Mouse (Mus musculus): ENCODE data around the gene Rerg. TPM values are rescaled to one million over a fixed set of nuclear protein-coding genes. Genes with fewer than 3 reads are reported as not detected.

Rerg gene
- total RNA-seq, 1 experiment from 2014 or later: not detected

DNA sequence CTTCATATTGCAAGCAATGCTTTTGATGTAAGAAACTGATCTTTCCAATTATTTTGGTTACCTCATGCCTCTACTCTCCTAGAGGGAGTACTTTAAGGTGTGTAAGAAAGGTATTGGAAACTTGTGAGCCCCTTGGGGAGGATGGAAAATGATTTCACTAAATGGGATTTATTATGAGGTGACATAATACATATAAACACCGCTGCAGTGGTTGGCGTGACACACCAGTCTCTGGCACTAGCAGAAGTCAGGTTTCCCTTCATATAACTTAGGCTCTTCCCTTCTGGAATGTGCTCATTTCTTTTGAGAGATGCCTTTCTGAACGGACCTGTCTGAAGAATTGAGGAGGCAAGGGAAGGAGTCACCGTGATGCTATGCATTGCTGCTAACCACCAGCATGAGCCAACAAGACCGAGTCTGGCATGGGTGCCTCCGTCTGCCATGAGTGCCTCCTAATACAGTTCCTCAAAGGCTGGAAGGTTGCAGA lies 139.6 kb downstream of the Rerg start:
- ATAC-seq (replicated peaks; ENCODE audit: low read depth, poor library complexity, severe bottlenecking): no peak

DNA sequence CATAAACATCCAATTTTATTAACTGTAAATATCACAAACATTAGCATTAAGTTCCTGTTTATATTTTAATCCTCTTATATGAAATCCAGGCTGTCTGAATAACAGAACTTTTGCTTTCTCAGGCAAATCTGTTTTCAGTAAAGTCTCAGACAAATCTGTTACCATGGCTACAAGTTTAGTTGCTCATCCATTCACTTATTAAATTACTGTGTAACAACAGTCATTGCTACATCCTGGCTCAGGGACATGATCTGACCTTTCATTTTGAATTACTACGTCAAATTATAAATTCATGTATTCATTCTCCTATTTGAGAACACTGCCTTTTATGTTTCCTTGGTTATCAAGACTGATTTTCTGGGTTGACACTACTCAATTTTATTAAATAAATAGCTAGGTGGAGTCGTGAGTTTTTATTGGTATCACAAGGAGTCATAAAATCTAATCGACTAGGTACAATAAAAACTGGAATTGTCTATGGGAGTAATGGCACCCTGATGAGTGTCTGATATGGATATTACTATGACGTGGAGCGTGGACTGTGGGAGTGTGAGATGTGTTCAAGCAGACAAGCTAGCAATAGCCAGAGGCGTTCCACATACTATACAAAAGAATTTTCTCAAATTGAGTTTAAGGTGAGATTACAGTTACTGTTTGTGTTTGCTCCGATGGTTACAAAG lies 140.2 kb downstream of the Rerg start:
- ATAC-seq (replicated peaks; ENCODE audit: low read depth, poor library complexity, severe bottlenecking): no peak

DNA sequence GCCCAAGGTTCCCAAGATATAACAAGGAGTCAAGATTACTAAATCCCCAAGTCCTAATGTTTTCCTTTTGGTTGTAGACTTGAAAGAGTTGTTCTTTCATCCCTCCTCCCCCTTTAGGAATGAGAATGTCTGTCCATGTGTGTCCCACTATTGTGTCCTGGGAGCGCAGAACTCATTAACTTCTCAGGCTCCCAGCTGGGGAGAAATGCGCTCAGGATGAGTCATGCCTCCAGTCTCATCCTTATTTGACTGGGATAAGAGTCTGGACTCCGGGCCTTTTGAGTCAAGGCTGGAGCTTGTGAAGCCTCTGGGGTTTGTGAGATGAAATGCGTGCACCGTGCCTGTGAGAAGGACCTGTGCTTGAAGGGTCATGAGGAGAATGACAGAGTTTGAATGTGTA lies 144.8 kb downstream of the Rerg start:
- ATAC-seq (replicated peaks; ENCODE audit: low read depth, poor library complexity, severe bottlenecking): no peak

DNA sequence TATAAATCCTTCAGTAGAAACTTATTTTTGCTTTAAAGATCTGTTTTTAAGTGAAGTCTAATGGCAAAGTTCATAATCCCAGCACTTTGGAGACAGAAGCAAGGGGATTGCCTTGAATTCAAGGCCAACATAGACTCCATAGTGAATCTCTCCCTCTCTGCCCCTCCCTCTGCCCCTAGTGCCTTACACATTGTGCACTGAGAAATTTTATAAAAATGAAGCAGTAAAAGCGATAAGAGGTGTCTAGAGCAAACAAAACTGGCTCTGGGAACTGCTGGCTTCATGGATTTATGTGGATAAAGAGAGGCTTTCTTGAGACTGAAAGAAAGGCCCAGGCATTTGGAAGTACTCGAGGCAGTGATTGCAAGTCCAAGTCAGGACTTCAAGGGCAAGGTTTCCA lies 145.8 kb downstream of the Rerg start:
- ATAC-seq (replicated peaks; ENCODE audit: low read depth, poor library complexity, severe bottlenecking): no peak

DNA sequence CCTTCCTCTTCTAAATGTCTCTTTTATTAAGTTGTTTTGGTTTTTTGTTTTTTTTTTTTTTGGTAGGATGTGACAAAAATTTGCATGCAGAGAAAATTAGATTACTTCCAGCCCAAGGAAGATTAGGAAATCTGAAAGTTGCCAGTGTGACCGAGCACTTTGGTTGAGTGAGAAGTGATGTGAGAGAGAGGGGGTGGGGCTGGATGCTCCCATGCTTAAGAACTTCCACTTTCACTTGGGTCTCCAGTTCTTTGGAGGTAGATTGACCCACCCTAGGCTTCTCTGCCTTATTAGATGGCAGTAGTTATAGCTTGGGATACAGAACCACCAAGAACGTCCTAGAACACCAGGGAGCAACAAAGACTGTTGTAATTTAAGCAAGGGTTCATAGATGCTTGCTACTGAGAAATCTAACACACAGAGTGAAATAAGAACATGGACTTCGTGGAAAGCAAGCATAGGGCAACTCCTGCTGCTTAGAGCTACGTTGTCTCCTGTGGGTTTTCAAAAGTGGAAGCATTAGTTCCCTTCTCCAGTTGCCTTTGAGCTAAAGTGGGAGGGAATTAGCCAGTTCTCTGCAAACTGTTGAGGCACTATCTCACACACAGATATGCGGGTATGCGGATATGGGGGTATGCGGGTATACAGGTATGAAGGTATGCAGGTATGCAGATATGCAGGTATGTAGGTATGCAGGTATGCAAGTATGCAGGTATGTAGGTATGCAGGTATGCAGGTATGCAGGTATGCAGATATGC lies 152.9 kb downstream of the Rerg start:
- ATAC-seq (replicated peaks; ENCODE audit: low read depth, poor library complexity, severe bottlenecking): peak; percentile 32; the same call in 1 of the 2 replicates

DNA sequence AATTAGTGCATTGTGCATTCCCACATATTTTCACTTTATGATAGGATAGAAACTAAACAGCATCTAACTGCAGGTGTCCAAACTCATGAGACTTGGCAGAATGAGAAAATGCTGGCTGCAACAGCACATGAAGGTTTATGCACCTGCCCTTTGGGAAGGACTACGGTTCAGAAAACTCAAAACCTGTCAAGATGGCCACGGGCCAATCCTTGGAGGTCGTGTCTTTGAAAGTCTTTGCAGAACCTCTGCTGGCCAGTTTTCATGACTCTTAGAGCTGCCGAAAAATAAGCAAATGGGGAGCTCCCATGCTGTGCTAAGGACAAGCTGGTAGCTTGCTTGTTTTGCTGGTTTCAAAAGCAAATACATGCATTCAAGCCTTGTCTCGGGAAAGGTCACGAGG lies 156.0 kb downstream of the Rerg start:
- no peak for ATAC-seq (replicated peaks; ENCODE audit: low read depth, poor library complexity, severe bottlenecking)

DNA sequence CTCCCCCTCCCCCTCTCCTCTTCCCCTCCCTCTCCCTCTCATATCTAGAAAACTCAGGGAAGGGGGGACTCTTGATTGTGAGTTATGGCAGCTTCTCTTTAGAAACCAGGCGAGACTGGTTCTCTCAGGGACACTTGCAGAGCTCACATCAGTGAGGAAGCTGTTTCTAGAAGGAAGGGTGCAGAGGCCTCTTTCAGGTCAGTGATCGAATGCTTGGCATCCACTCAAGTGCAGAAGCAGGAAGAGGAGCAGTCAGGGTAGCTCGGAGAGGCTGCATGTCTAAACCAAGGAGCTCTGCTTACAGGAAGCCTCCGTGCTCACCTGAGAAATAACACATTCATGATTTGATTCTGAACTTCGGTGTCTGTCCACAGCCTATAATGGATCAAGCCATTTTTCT lies 159.1 kb downstream of the Rerg start:
- 0 out of 2 replicates have a peak, but pooled peaks have one; percentile 25 for ATAC-seq (replicated peaks; ENCODE audit: low read depth, poor library complexity, severe bottlenecking)

Other genes with a start within 250 kb of the Rerg start
- 0.32 TPM in 1 of 2 replicates, not detected in the other for gene Erp27, start 248.3 kb downstream of the Rerg start, total RNA-seq (2017)
- gene Pde6h, start 246.7 kb downstream of the Rerg start, total RNA-seq (2017): 0.44 TPM in 1 of 2 replicates, not detected in the other
- 551 and 575 TPM in 2 replicates for gene Arhgdib, start 228.6 kb downstream of the Rerg start, total RNA-seq (2017)
- 0.87 and 3.6 TPM in 2 replicates for gene Ptpro, start 81.8 kb upstream of the Rerg start, total RNA-seq (2017)

Data from common myeloid progenitor, adult 5-6 weeks (primary cell).